Mouse (Mus musculus) ZHBTc4 (cell line): ENCODE measurements around the gene Zfp518a.

ENCODE experiments used
- DNase-seq: peaks from one replicate; pipeline ENCODE4 v3.0.0-alpha.2; 2011; ENCODE audit warnings: low read depth, low spot score

Zfp518a gene

GRCm38 (mm10) chr19:40964936-40965850 lies 70.7 kb downstream of the Zfp518a start:
- no peak for DNase-seq
